ENCODE assay signal across 27 mouse cellular contexts in genomic region chr1:107638056-107638455, GRCm38 (mm10). TPM values are rescaled to one million over a fixed set of nuclear protein-coding genes. Genes with fewer than 3 reads are reported as not detected.
DNase-seq lines count a peak whose midpoint lies in the region; ATAC-seq and TF ChIP-seq lines count a peak whose summit lies in the region.
"Had no signal": no experiment of that assay in that cellular context is flagged by ENCODE, and none has a peak within 500 bp of the region (broad histone marks: within the 10 kb centered on the region; RNA-seq: fewer than 3 reads in every experiment).

No protein-coding gene starts in this region.

- H3K27ac ChIP-seq in midbrain, embryonic 11.5 days (ENCODE audit: low read depth, low read length), result no peak overlapping the region
- H3K27ac ChIP-seq in midbrain, embryonic 15.5 days, result no peak overlapping the region
- H3K27ac ChIP-seq in kidney, adult 2 months (ENCODE audit: insufficient read depth, low read depth, low read length), result no peak overlapping the region
- H3K27ac ChIP-seq: embryonic facial prominence, embryonic 13.5 days; forebrain, embryonic 13.5 days; gastrocnemius, adult 2 months; heart, embryonic 15.5 days; hindbrain, embryonic 14.5 days; limb, embryonic 10.5 days; macrophage; midbrain, embryonic 10.5 days; neural tube, embryonic 12.5 days had no signal

- no peak for TF ChIP-seq CTCF in kidney, adult 2 months (conservative IDR thresholded peaks at IDR 0.05; ENCODE audit: insufficient read depth, insufficient read length, low read depth, low read length)

- H3K9ac ChIP-seq in midbrain, embryonic 11.5 days (ENCODE audit: low read length), result no peak overlapping the region
- H3K9ac ChIP-seq in midbrain, embryonic 15.5 days, result no peak overlapping the region
- H3K9ac ChIP-seq: embryonic facial prominence, embryonic 13.5 days; forebrain, embryonic 13.5 days; heart, embryonic 15.5 days; hindbrain, embryonic 14.5 days; liver, postnatal 0 days; neural tube, embryonic 12.5 days had no signal

- H3K9me3 ChIP-seq in midbrain, embryonic 11.5 days (ENCODE audit: control insufficient read depth, low read length), result no peaks in the 10 kb centered on the region
- H3K9me3 ChIP-seq in midbrain, embryonic 15.5 days, result no peaks in the 10 kb centered on the region
- H3K9me3 ChIP-seq: embryonic facial prominence, embryonic 13.5 days; forebrain, embryonic 13.5 days; heart, embryonic 15.5 days; limb, embryonic 10.5 days; midbrain, embryonic 10.5 days; neural tube, embryonic 12.5 days had no signal

- no peak overlapping the region for H3K4me3 ChIP-seq in midbrain, embryonic 11.5 days (ENCODE audit: low read depth, low read length)
- no peak overlapping the region for H3K4me3 ChIP-seq in midbrain, embryonic 15.5 days
- no peak overlapping the region for H3K4me3 ChIP-seq in kidney, adult 2 months (ENCODE audit: insufficient read depth, low read depth, low read length)
- H3K4me3 ChIP-seq: embryonic facial prominence, embryonic 13.5 days; erythroblast, embryonic 14.5 days; forebrain, embryonic 13.5 days; gastrocnemius, adult 2 months; heart, embryonic 15.5 days; limb, embryonic 10.5 days; midbrain, embryonic 10.5 days; neural tube, embryonic 12.5 days had no signal

- no peaks in the 10 kb centered on the region for H3K4me1 ChIP-seq in midbrain, embryonic 11.5 days (ENCODE audit: control insufficient read depth, insufficient read depth, low read length)
- H3K4me1 ChIP-seq in midbrain, embryonic 15.5 days, result 0 out of 2 replicates have a peak, but pooled peaks cover 5% of the 10 kb centered on the region
- peaks cover 6% of the 10 kb centered on the region; the same call in 1 of the 2 replicates for H3K4me1 ChIP-seq in kidney, adult 2 months (ENCODE audit: control insufficient read depth, insufficient read depth, low read length)
- H3K4me1 ChIP-seq: embryonic facial prominence, embryonic 13.5 days; forebrain, embryonic 13.5 days; limb, embryonic 10.5 days; midbrain, embryonic 10.5 days; neural tube, embryonic 12.5 days had no signal

- 87% methylated on average over 1 of the region's 1 CpGs for WGBS in midbrain, embryonic 11.5 days
- WGBS in midbrain, embryonic 15.5 days, result 85% methylated on average over 1 of the region's 1 CpGs
- 24% methylated on average over 1 of the region's 1 CpGs for WGBS in kidney, adult 2 months

- no peak for ATAC-seq in midbrain, embryonic 11.5 days (ENCODE audit: low FRiP score)
- no peak for ATAC-seq in midbrain, embryonic 15.5 days (replicated peaks)
- ATAC-seq in cerebellum, adult (ENCODE audit: insufficient number of reproducible peaks, low FRiP score, low TSS enrichment), result no peak
- ATAC-seq: forebrain, embryonic 13.5 days; inflammation-experienced regulatory T-cells, adult 6 months; liver, postnatal 0 days; lung, postnatal 0 days had no signal

- no peak overlapping the region for H3K4me2 ChIP-seq in midbrain, embryonic 11.5 days
- H3K4me2 ChIP-seq in midbrain, embryonic 15.5 days, result no peak overlapping the region
- H3K4me2 ChIP-seq: embryonic facial prominence, embryonic 13.5 days; forebrain, embryonic 13.5 days; heart, embryonic 15.5 days; hindbrain, embryonic 14.5 days; liver, embryonic 11.5 days; neural tube, embryonic 12.5 days had no signal

- peak; percentile 56 for DNase-seq in midbrain, embryonic 11.5 days (ENCODE audit: low spot score, missing footprints)
- peak; percentile 93 for DNase-seq in kidney, adult 2 months
- DNase-seq in kidney, postnatal 10 days, result peak; percentile 7
- no peak for DNase-seq in adipocyte (ENCODE audit: low spot score)
- DNase-seq in frontal cortex, postnatal 36 days (ENCODE audit: low spot score in 2 of 2), result no peak
- DNase-seq: adrenal gland, postnatal 10 days; cerebellum, adult 8-10 months; cerebellum, postnatal 36 days; embryo, embryonic 11 days; gastrocnemius, adult 2 months; heart, postnatal 4 days; liver, postnatal 0 days; thymus, adult 18-20 months had no signal

- H3K36me3 ChIP-seq in midbrain, embryonic 11.5 days (ENCODE audit: control insufficient read depth, insufficient read depth, low read length), result no peaks in the 10 kb centered on the region
- H3K36me3 ChIP-seq in midbrain, embryonic 15.5 days (replicated peaks), result no peaks in the 10 kb centered on the region
- H3K36me3 ChIP-seq in kidney, adult 2 months (ENCODE audit: control insufficient read depth, insufficient read depth, low read length), result no peaks in the 10 kb centered on the region
- H3K36me3 ChIP-seq: embryonic facial prominence, embryonic 13.5 days; heart, embryonic 15.5 days; limb, embryonic 10.5 days; midbrain, embryonic 10.5 days; neural tube, embryonic 12.5 days had no signal

- H3K27me3 ChIP-seq in midbrain, embryonic 11.5 days (ENCODE audit: control insufficient read depth, insufficient read depth, low read length), result no peaks in the 10 kb centered on the region
- no peaks in the 10 kb centered on the region for H3K27me3 ChIP-seq in midbrain, embryonic 15.5 days (replicated peaks)
- H3K27me3 ChIP-seq in kidney, adult 2 months (replicated peaks; ENCODE audit: control insufficient read depth, insufficient read depth, low read length), result no peaks in the 10 kb centered on the region
- H3K27me3 ChIP-seq: embryonic facial prominence, embryonic 13.5 days; forebrain, embryonic 13.5 days; heart, embryonic 15.5 days; neural tube, embryonic 12.5 days had no signal

- no peak for TF ChIP-seq POLR2A in kidney, adult 2 months (IDR thresholded peaks at IDR 0.05; ENCODE audit: low read depth, low read length)

RNA-seq across cellular contexts. Expression of gene Serpinb8, which starts 48.2 kb away (rescaled TPM):
- polyA plus RNA-seq in midbrain, embryonic 11.5 days (2014; fragmentation: Nextera tagmentation; extraction: Ambion mirVana), result 0.18 and 0.49 TPM in 2 replicates
- 0.23 and 0.36 TPM in 2 replicates for polyA plus RNA-seq in midbrain, embryonic 15.5 days (2015; fragmentation: Nextera tagmentation; extraction: Ambion mirVana)
- polyA plus RNA-seq in kidney, adult 2 months (2012; rRNA removed), result 7.5 and 11.0 TPM in 2 replicates
- polyA plus RNA-seq: erythroblast, embryonic 14.5 days had no signal

Comparison
In these comparisons a context has a peak if more than half of its experiments do, and no peak if none do; other contexts are left out.
1. DNase-seq: peak in midbrain, embryonic 11.5 days (single experiment), kidney, adult 2 months (single experiment) and kidney, postnatal 10 days (single experiment); none in adipocyte (single experiment) and frontal cortex, postnatal 36 days (0 of 2).